Mouse (Mus musculus) hindbrain, embryonic 11.5 days (tissue): ENCODE data around the gene Nol12. TPM values are rescaled to one million over a fixed set of nuclear protein-coding genes. Genes with fewer than 3 reads are reported as not detected.

Experiments
- ATAC-seq: fragments of 200-750 bp; cut with Nextera tagmentation; 2 replicates; pipeline ENCODE4 v1.8.0; 2017; ENCODE audit warnings: mild to moderate bottlenecking, moderate TSS enrichment, moderate library complexity; ENCODE audit not compliant: low FRiP score
- DNase-seq: peaks from one replicate; pipeline ENCODE4 v3.0.0-alpha.2; 2015; ENCODE audit warnings: low spot score
- H3K27ac ChIP-seq: fragments of 300-500 bp; sonication (generic); 2 replicates; pipeline ENCODE4 v1.5.1; 2014; ENCODE audit warnings: mild to moderate bottlenecking, low read depth, low read length
- H3K27me3 ChIP-seq: fragments of 300-500 bp; sonication (generic); 2 replicates; pipeline ENCODE4 v1.6.1; 2014; ENCODE audit warnings: mild to moderate bottlenecking, low read length, moderate library complexity, mixed read lengths; ENCODE audit not compliant: control insufficient read depth, insufficient read depth
- H3K36me3 ChIP-seq: fragments of 300-500 bp; sonication (generic); 2 replicates; pipeline ENCODE4 v1.6.1; 2014; ENCODE audit warnings: mild to moderate bottlenecking, low read length, moderate library complexity, mixed read lengths; ENCODE audit not compliant: control insufficient read depth, insufficient read depth
- H3K4me1 ChIP-seq: fragments of 300-500 bp; sonication (generic); replicated peaks from 2 replicates; pipeline ENCODE4 v1.6.1; 2014; ENCODE audit warnings: low read length, mixed read lengths; ENCODE audit not compliant: control insufficient read depth, insufficient read depth
- H3K4me2 ChIP-seq: fragments of 300-500 bp; sonication (generic); replicated peaks from 2 replicates; pipeline ENCODE4 v1.6.1; 2014; ENCODE audit warnings: mild to moderate bottlenecking, low read depth, low read length
- H3K4me3 ChIP-seq: fragments of 300-500 bp; sonication (generic); 2 replicates; pipeline ENCODE4 v1.5.1; 2014; ENCODE audit warnings: low read depth, low read length
- H3K9ac ChIP-seq: fragments of 300-500 bp; sonication (generic); 2 replicates; pipeline ENCODE4 v1.6.1; 2014; ENCODE audit warnings: low read depth, low read length
- H3K9me3 ChIP-seq: fragments of 300-500 bp; sonication (generic); 2 replicates; pipeline ENCODE4 v1.6.1; 2016; ENCODE audit warnings: low read length; ENCODE audit not compliant: control insufficient read depth
- WGBS: fragments of 180-500 bp; shearing (Covaris S2); extraction: QIAGEN DNeasy Blood & Tissue Kit; methylation state at CpG from one replicate; pipeline ENCODE4 v1.1.7; 2014; 5-methylcytosine and 5-hydroxymethylcytosine counted together
- polyA plus RNA-seq: library from polyadenylated mRNA; unstranded; fragments of >200 nt; fragmentation: Nextera tagmentation; extraction: Ambion mirVana; gene quantifications from 2 replicates; pipeline ENCODE4 v1.2.1, GENCODE M21; 2014

Gene Nol12
- polyA plus RNA-seq, 1 experiment from 2014 or later = 61.1 TPM

DNA sequence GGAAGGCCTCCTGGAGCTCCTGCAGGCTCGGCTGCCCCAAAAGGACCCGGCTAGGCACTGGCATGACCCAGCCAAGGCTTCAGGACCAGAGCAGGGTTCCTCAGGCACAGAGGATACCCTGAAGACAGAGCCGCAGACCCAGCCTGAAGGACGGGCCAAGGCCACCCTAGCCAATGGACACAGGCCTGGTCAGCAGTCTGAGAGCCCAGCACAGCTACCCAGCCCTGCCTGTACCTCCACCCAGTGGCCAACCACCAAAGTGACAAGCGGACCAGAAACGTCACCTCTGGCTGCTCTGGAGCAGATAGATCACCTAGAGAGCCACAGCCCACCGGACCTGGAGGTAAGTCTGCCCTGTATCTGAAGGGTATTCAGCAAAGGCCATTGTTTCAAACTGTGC, 39.2 kb downstream of the Nol12 start:
- no peaks in the 10 kb centered on the region for H3K27me3 ChIP-seq
- H3K9ac ChIP-seq = no peak overlapping the region
- no peaks in the 10 kb centered on the region for H3K4me1 ChIP-seq
- no peaks in the 10 kb centered on the region for H3K9me3 ChIP-seq
- no peak overlapping the region for H3K4me2 ChIP-seq
- no peaks in the 10 kb centered on the region for H3K36me3 ChIP-seq
- H3K4me3 ChIP-seq = no peak overlapping the region
- ATAC-seq = no peak
- no peak overlapping the region for H3K27ac ChIP-seq
- no peak for DNase-seq
- WGBS = 79% methylated on average over 6 of the region's 7 CpGs

- 0 out of 2 replicates have a peak, but pooled peaks cover 2% of the 10 kb centered on the region for H3K4me1 ChIP-seq
- H3K4me3 ChIP-seq = no peak overlapping the region
- H3K9ac ChIP-seq = no peak overlapping the region
- no peaks in the 10 kb centered on the region for H3K27me3 ChIP-seq
- no peak overlapping the region for H3K4me2 ChIP-seq
- no peaks in the 10 kb centered on the region for H3K36me3 ChIP-seq
- no peak overlapping the region for H3K27ac ChIP-seq
- no peak for DNase-seq
- no peaks in the 10 kb centered on the region for H3K9me3 ChIP-seq
- WGBS = 94% methylated on average over 8 of the region's 8 CpGs
- ATAC-seq = no peak
Observed at GRCm38 (mm10) chr15:78977676-78978159, 43.0 kb downstream of the Nol12 start.

DNA sequence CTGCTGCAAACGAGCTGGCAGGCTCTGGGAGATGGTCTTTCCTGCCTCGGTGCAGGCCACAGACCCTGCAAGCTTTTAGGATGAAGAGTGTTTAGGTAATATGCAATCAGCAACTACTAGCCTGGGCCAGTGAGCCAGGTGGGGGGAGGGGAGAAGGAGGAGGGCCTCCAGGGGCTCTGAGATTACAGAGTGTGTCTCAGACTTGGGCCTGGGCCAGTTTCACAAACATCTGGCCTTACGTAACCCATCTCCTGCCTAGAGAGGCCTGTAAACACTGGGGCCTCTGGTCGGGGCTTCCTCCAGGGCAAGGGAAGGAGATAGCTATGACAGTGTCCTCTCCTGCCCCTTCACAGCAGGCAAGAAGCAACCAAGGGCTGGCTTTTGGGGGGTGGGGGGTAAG, 44.1 kb downstream of the Nol12 start:
- 46% methylated on average over 4 of the region's 4 CpGs for WGBS
- H3K4me1 ChIP-seq = peaks cover 2% of the 10 kb centered on the region; the same call in 1 of the 2 replicates
- no peaks in the 10 kb centered on the region for H3K9me3 ChIP-seq
- no peak overlapping the region for H3K27ac ChIP-seq
- H3K4me3 ChIP-seq = no peak overlapping the region
- H3K9ac ChIP-seq = no peak overlapping the region
- H3K36me3 ChIP-seq = no peaks in the 10 kb centered on the region
- ATAC-seq (no peak), DNase-seq (peak; percentile 46)
- H3K27me3 ChIP-seq = no peaks in the 10 kb centered on the region
- H3K4me2 ChIP-seq = no peak overlapping the region

- Histone ChIP-seq H3K27ac (no peak overlapping the region), H3K4me2 (no peak overlapping the region), H3K4me3 (no peak overlapping the region), H3K9me3 (no peaks in the 10 kb centered on the region), H3K27me3 (no peaks in the 10 kb centered on the region), H3K9ac (no peak overlapping the region), H3K36me3 (no peaks in the 10 kb centered on the region), H3K4me1 (peaks cover 2% of the 10 kb centered on the region; the same call in 1 of the 2 replicates)
- WGBS = 92% methylated on average over 4 of the region's 4 CpGs
- ATAC-seq (no peak), DNase-seq (no peak)
Observed at GRCm38 (mm10) chr15:78980084-78980483, 45.4 kb downstream of the Nol12 start.

DNA sequence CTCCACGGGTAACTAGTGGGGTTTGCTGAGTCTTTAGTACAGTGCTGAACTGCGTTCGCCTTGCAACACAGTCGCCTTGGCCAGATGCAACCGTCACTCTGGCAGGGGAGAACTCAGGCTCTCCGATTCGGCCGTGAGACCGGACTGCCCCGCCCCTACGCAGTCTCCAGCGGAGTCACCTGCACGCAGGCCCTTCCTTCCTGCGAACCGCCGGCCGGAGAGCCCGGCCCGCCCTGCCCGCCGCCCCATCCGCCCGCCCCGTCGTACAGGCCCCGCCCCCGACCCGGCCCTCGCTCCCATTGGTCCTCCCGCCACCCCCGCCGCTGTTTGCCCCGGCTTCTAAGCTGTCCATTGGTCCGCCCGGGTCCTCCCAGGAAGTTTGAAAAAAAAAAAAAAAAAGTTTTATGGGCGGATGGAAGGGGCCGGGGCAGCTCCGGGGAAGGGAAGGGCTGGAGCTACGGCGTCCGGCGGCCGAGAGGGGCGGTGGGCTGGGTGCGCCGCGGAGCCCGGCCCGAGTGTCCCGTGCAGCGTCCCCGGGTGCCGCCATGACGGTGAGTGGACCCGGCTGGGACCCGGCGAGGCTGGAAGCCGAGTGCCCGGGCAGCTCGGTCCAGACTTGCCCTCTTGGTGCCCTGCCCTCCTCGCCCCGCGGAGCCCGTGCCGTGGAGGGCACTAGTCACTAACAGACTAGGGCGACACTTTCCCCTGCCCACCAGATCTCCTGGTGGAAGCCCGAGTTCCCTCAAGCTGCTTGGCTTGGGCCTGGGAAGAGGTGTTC, 48.1 kb downstream of the Nol12 start:
- Histone ChIP-seq H3K4me3 (peak overlapping the region; percentile 71), H3K27me3 (no peaks in the 10 kb centered on the region), H3K4me1 (peaks cover 2% of the 10 kb centered on the region; the same call in 1 of the 2 replicates), H3K36me3 (no peaks in the 10 kb centered on the region), H3K9me3 (no peaks in the 10 kb centered on the region), H3K27ac (peak overlapping the region; percentile 54; the same call in 1 of the 2 replicates), H3K9ac (peak overlapping the region; percentile 79), H3K4me2 (peak overlapping the region; percentile 93)
- peak; percentile 89 for DNase-seq
- peak; percentile 87 for ATAC-seq
- under 1% methylated on average over 62 of the region's 67 CpGs for WGBS

DNA sequence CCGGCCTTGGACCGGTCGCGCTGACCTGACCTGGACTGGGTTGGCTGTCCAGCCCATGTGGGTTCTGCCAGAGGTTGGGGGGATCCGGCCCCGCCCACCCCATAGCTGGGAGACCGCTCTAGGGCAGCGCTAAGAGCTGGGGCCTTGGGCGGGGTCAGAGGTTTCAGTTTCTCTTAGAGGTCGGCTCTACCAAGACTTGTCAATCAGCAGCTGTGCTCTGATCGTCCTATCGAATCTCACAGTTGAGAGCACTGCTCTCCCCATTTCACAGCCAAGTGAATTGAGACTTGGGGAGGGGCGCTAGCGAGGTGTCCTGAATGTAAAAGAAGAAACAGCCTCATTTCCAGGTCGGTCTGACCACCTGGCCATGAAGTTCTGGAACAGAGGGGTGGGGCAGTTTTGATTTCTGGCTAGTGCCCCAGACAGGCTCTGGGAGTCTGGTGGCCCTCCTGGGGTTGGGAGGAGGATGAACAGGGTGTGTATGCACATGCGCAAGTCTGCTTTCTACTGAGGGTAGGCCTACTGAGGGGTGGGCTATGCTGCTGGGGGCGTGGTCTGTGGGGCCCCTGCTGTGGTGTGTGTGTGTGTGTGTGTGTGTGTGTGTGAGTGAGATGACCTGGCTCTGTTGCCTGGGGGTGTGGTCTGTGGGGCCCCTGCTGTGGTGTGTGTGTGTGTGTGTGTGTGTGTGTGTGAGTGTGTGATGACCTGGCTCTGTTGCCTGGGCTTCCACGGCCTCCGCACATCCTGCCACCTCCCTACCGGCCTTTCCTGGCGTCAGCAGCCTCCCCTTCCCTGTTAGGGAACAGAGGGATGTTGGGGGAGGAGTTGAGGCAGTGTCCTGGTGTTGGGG, 48.9 kb downstream of the Nol12 start:
- WGBS = under 1% methylated on average over 21 of the region's 21 CpGs

DNA sequence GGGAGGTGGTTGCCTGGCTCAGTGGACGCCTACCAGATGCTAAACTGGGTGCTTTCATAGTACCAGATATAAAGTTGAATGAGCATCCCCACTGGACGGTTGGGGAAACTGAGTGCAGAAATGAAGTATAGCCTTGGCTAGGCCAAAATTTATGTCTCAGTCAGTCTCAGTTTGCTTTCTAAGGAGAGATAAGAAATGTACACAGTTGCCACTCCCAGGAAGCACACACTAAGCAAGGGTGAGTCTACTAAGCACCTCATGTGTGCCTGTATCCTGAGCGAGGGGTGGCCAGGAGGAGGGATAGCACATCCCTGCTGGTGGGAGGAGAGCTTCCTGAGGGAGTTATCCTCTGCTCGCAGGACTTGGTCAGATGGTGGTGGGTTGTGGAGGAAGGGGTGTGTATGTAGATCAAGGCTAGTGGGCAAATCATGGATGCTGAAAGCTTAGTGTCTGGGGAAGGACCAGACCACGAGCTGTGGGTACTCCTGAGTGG, 49.6 kb downstream of the Nol12 start:
- Histone ChIP-seq H3K27ac (no peak overlapping the region; the same call in 1 of the 2 replicates), H3K4me1 (peaks cover 2% of the 10 kb centered on the region; the same call in 1 of the 2 replicates)

More for the DNA sequence above, 48.9 kb downstream of the Nol12 start:
- Histone ChIP-seq H3K27ac (peak overlapping the region; percentile 54), H3K36me3 (no peaks in the 10 kb centered on the region), H3K9me3 (no peaks in the 10 kb centered on the region), H3K9ac (peak overlapping the region; percentile 79), H3K4me1 (peaks cover 2% of the 10 kb centered on the region; the same call in 1 of the 2 replicates), H3K27me3 (no peaks in the 10 kb centered on the region), H3K4me3 (peak overlapping the region; percentile 71), H3K4me2 (peak overlapping the region; percentile 93)
- ATAC-seq = peak; percentile 59
- peak; percentile 54 for DNase-seq

GRCm38 (mm10) chr15:78986536-78987220, 51.9 kb downstream of the Nol12 start:
- DNase-seq (no peak), ATAC-seq (no peak)
- 64% methylated on average over 11 of the region's 11 CpGs for WGBS
- Histone ChIP-seq H3K9ac (no peak overlapping the region), H3K27me3 (no peaks in the 10 kb centered on the region), H3K27ac (no peak overlapping the region), H3K4me2 (no peak overlapping the region), H3K4me1 (peaks cover 2% of the 10 kb centered on the region; the same call in 1 of the 2 replicates), H3K36me3 (peaks cover 8% of the 10 kb centered on the region; the same call in 1 of the 2 replicates), H3K9me3 (no peaks in the 10 kb centered on the region), H3K4me3 (no peak overlapping the region)

More for the DNA sequence above, 49.6 kb downstream of the Nol12 start:
- H3K9ac ChIP-seq = no peak overlapping the region
- peak overlapping the region; percentile 71; the same call in 1 of the 2 replicates for H3K4me3 ChIP-seq
- ATAC-seq (no peak), DNase-seq (no peak)
- no peaks in the 10 kb centered on the region for H3K9me3 ChIP-seq
- H3K36me3 ChIP-seq = no peaks in the 10 kb centered on the region
- H3K4me2 ChIP-seq = peak overlapping the region; percentile 93
- H3K27me3 ChIP-seq = no peaks in the 10 kb centered on the region
- WGBS = 44% methylated on average over 5 of the region's 5 CpGs
